Mouse (Mus musculus): Measurements from ENCODE around the gene Papss2. TPM values are rescaled to one million over a fixed set of nuclear protein-coding genes. Genes with fewer than 3 reads are reported as not detected.

Papss2 gene
- total RNA-seq, 2 experiments from 2014 or later, result 13.1 to 15.5 TPM

DNA sequence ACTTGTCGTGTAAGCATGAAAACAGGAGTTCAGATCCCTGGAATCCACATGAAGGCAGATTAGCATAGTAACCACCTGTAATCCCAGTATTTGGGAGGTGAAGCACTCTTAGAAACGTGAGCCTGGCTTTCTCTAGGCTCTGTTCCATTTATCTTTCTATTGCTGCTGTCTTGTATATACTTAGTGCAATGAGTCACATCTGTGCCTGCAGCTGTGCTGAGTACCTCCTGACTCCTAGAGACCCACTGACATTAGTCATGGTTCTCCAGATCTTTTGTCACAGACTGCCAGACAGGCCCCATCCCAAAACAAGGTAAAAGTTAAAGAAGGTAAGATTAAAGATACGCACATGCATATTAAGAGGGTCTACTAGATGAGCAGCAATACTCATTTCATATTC, 106.6 kb downstream of the Papss2 start:
- DNase-seq (ENCODE audit: low spot score in 2 of 2), result no peak

DNA sequence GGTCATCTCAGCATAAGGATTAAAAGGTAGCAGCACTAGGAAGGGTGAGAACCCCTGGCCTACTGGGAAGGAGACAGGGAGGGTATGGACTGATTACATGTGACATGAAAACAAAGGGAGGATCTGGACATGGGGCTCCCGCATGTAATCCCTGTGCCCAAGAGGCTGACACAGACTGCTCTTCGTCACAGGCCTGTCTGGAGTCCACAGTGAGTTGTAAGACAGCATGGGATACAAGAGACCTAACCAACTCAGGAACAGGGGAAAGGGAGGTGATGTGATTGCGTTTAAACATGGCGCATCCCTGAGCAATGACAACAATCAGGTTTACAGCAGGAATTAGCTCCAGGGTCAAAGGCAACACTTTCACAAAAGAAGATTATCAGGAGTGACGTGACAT, 113.4 kb downstream of the Papss2 start:
- no peak for DNase-seq (ENCODE audit: low spot score in 2 of 2)

DNA sequence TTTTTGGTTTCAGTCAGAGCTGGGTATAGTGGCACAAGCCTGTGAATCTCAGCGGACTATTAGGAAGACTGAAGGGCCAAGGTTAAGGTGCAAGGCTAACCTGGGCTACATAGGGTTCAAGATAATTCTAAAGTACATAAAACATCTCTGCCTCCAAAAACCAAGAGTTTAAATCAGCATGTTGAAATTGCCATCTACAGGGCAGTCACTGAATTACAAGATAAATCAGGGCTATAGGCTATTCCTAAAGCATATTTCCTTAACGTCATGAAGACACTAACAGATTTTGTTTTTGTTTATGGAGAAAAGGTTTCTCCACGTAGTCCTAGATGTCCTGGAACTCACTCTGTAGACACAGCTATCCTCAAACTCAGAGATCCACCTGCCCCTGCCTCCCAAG, 114.7 kb downstream of the Papss2 start:
- no peak for DNase-seq (ENCODE audit: low spot score in 2 of 2)

DNA sequence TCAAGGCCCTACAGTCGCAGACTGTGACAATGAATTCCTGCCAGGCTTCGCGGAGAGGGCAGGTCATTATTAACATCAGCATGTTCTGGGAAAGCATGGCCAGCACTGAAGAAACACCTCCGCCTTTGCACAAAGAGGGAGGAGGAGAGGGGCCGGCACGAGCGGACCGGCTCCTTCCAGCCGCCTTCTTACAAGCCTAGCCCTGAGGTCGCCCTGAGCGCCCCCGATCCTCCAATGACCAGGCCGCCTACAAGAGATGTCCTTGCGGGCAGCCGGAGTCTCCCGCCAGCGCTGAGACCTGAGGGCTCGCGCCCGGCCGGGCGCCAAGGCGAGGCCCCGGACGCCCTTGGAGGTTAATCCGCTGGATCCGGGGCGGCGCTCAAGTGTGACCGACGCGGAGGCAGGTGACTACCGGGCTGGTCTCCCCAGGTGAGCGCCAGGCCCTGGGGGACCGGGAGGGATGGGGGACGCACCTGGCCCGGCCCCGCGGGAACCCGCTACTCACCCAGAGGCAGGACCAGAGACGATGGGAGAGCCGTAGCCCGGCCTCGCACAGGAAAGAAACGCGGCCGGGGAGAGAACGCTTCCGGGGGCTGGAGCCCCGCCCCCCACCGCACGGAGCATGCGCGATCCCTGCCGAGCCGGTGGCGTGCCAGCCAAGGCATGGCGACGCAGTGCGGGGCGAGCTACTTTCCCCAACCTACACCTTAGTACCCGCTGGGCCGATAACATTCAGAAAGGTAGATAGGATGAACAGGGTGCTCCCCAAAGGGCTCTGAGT, 116.4 kb downstream of the Papss2 start:
- DNase-seq (ENCODE audit: low spot score in 2 of 2), result peak; percentile 96

DNA sequence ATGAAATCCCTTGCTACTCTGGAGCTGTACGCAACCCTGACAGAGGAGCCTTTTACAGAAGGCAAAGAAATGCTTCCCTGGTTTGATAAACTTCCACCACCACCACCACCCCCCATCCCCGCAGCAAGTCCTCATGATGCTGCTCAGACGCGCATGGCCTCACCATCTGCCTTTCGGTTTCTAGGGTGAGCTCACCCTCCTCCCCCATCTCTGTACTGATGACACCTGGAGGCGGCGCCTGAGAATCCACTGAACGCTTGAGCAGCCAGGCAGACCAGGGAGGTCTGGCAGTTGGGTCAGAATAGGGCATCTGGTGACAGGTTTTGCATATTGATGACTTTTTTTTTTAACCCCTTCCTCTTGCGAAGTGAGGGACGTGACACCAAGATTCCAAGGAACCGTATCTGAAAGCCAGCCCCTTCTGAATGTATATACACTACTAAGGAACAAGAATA, 117.0 kb downstream of the Papss2 start:
- DNase-seq (ENCODE audit: low spot score in 2 of 2), result peak; percentile 61 to 65

DNA sequence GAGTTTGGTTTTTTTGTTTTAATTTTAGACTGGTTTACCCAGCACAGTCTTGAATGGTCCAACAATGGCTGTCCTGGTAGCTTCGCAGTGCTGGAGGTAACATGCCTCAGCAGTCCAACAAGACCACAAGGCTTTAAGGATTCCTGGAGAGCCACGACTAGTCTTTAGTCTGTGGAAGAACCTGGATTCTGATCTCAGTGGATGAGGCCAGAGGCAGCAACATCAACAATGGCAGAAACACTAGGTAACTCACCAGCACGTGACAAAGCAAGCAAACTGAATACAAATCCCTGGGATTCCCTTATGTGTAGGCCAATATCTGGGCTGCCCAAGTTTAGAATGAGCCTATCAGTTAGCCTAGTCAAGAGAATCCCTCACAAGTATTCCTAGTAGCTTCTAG, 117.9 kb downstream of the Papss2 start:
- no peak for DNase-seq (ENCODE audit: low spot score in 2 of 2)

DNA sequence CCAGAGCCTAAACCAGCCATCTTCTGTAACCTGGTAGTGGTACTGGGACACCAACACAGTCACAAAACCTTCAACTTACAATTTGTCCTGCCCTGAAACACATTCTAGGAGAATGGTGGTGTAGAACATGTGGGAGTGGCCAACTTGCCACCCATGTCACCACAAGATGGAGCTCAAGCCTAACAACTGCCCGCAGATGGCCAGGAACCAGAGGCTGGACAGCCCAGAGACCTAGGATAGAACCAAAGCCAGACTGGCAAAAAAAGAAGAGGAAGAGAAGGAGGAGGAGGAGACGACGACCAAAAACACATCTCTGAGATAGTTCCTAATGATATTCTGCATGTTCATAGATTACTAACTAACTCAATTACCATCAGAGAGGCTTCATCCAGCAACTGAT, 119.6 kb downstream of the Papss2 start:
- peak; percentile 62 to 67 for DNase-seq (ENCODE audit: low spot score in 2 of 2)

DNA sequence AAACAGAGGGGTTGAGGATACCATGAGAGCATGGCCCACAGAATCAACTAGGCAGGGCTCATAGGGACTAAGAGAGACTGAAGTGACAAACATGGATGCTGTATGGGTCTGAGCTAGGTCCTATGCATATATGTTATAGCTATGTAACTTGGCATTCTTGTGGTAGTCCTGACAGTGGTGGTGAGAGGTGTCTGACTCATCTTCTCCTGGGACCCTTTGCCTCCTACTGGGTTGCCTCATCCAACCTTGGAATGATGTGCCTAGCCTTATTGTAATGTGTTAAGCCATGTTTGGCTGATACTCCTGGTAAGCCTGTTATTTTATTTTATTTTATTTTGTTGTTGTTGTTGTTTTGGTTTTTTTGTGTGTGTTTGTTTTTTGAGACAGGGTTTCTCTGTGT, 120.1 kb downstream of the Papss2 start:
- no peak for DNase-seq (ENCODE audit: low spot score in 2 of 2)

Other genes starting within 250 kb of the Papss2 start
- gene Sgms1, start 206.1 kb upstream of the Papss2 start, total RNA-seq (2021), result 10 to 100 TPM; 65.1 to 85.4 TPM
- 10 to 100 TPM; 57.3 to 98.9 TPM for gene Rpl9-ps6, start 129.2 kb upstream of the Papss2 start, total RNA-seq (2021)
- gene Minpp1, start 110.0 kb upstream of the Papss2 start, total RNA-seq (2021), result 10 to 100 TPM; 27.9 to 38.8 TPM
- 10 to 100 TPM; 62.1 to 71.9 TPM for gene Atad1, start 144.0 kb downstream of the Papss2 start, total RNA-seq (2021)
- 10 to 100 TPM; 69.0 to 74.2 TPM for gene Pten, start 161.7 kb downstream of the Papss2 start, total RNA-seq (2021)

Data from adrenal gland, adult 18-20 months (tissue).